Mouse (Mus musculus): ENCODE data around the gene Gm49388. TPM values are rescaled to one million over a fixed set of nuclear protein-coding genes. Genes with fewer than 3 reads are reported as not detected.
"Not testable (repeated sequence)": the region's sequence is repeated elsewhere in the genome, so short reads cannot be mapped to it uniquely, and the experiment has no call there.

The Gm49388 gene
- polyA plus RNA-seq, 1 experiment from 2014 or later, result not detected

DNA sequence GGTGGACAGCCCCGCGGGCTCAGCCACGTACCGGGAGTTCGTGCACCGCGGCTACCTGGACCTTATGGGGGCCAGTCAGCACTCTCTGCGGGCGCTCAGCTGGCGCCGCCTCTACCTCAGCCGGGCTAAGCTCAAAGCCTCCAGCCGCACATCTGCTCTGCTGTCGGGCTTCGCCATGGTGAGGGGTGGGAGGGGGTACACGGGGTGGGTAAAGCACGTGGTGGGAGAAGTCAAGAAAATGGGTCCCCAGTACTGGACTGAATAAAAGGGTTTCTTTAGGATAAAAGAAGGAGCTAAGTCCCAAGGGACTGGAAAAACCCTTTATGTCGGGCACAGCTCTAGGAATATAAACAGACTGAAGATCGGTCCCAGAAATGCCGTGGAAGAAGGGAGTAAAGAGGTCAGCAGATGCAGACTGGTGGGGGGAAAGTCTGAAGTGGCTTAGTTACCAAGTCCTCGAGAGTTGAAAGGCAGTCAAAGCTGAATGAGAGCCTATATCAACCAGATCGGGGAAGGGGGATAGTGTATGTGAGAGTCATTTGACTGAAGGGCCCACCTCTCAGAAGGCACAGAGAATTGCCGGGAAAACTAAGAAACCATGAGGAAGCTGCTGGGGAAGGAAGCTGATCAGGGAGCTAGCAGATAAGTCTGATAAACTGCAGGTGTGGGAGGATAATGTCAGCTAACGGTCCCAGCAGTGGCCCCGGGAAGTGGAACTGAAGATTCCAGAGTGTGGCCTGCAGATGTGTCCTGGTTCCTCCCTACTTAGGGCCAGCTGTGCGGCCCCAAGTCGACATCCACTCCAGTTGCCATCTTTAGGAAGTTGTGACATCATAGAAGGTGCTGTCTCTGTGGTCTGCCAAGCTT lies 15.1 kb upstream of the Gm49388 start:
- Histone ChIP-seq H3K9me3 (replicated peaks; ENCODE audit: control insufficient read depth, low read length) (no peaks in the 10 kb centered on the region), H3K27ac (replicated peaks; ENCODE audit: low read depth, low read length) (peak overlapping the region; percentile 87), H3K4me2 (ENCODE audit: low read depth, low read length) (peak overlapping the region; percentile 81), H3K4me3 (ENCODE audit: low read depth, low read length) (peak overlapping the region; percentile 47), H3K9ac (replicated peaks; ENCODE audit: low read length) (peak overlapping the region; percentile 72), H3K4me1 (ENCODE audit: control insufficient read depth, insufficient read depth, low read length) (peaks cover 2% of the 10 kb centered on the region; the same call in 1 of the 2 replicates), H3K36me3 (replicated peaks; ENCODE audit: control insufficient read depth, insufficient read depth, low read depth, low read length) (peaks cover 7% of the 10 kb centered on the region), H3K27me3 (ENCODE audit: control insufficient read depth, insufficient read depth, low read length) (no peaks in the 10 kb centered on the region)
- 4% methylated on average over 27 of the region's 27 CpGs for WGBS
- ATAC-seq (replicated peaks; ENCODE audit: insufficient number of reproducible peaks, low FRiP score, low TSS enrichment, low read depth) (peak; percentile 16; the same call in 1 of the 2 replicates), DNase-seq (ENCODE audit: low spot score) (peak; percentile 54)

GRCm38 (mm10) chr7:127771262-127771661 lies 14.1 kb upstream of the Gm49388 start:
- Histone ChIP-seq H3K27ac (replicated peaks; ENCODE audit: low read depth, low read length) (no peak overlapping the region), H3K9me3 (replicated peaks; ENCODE audit: control insufficient read depth, low read length) (no peaks in the 10 kb centered on the region), H3K27me3 (ENCODE audit: control insufficient read depth, insufficient read depth, low read length) (no peaks in the 10 kb centered on the region), H3K36me3 (replicated peaks; ENCODE audit: control insufficient read depth, insufficient read depth, low read depth, low read length) (no peaks in the 10 kb centered on the region; the same call in 1 of the 2 replicates), H3K4me2 (ENCODE audit: low read depth, low read length) (peak overlapping the region; percentile 81; the same call in 1 of the 2 replicates), H3K9ac (replicated peaks; ENCODE audit: low read length) (no peak overlapping the region), H3K4me1 (ENCODE audit: control insufficient read depth, insufficient read depth, low read length) (peaks cover 2% of the 10 kb centered on the region; the same call in 1 of the 2 replicates), H3K4me3 (ENCODE audit: low read depth, low read length) (no peak overlapping the region)
- no peak for DNase-seq (ENCODE audit: low spot score)
- 81% methylated on average over 5 of the region's 5 CpGs for WGBS
- no peak for ATAC-seq (replicated peaks; ENCODE audit: insufficient number of reproducible peaks, low FRiP score, low TSS enrichment, low read depth)

DNA sequence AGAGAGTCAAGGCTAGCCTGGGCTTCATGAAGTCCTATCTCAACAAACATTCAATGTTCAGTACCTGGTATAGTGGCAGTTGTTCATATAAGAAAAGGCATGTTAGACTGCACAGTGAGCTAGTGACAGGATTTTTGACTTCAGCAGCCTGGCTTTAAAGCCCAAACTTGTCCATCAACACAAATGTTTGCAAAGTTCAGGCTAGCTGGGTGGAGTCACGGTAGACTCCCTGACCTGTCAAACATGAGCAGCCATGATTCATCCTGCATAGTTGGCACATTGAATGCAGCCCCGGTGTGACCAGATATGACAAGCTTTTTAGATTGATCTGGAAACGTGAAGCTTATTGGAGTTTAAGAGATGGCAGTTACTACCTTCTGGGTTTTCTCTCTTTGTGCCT lies 13.3 kb upstream of the Gm49388 start:
- no peaks in the 10 kb centered on the region for H3K9me3 ChIP-seq (replicated peaks; ENCODE audit: control insufficient read depth, low read length)
- ATAC-seq (replicated peaks; ENCODE audit: insufficient number of reproducible peaks, low FRiP score, low TSS enrichment, low read depth) (no peak), DNase-seq (ENCODE audit: low spot score) (no peak)
- no peak overlapping the region for H3K27ac ChIP-seq (replicated peaks; ENCODE audit: low read depth, low read length)
- H3K9ac ChIP-seq (replicated peaks; ENCODE audit: low read length), result no peak overlapping the region
- WGBS, result 80% methylated on average over 3 of the region's 3 CpGs
- H3K4me1 ChIP-seq (ENCODE audit: control insufficient read depth, insufficient read depth, low read length), result peaks cover 2% of the 10 kb centered on the region; the same call in 1 of the 2 replicates
- no peaks in the 10 kb centered on the region for H3K27me3 ChIP-seq (ENCODE audit: control insufficient read depth, insufficient read depth, low read length)
- no peak overlapping the region for H3K4me2 ChIP-seq (ENCODE audit: low read depth, low read length)
- H3K4me3 ChIP-seq (ENCODE audit: low read depth, low read length), result no peak overlapping the region
- no peaks in the 10 kb centered on the region; the same call in 1 of the 2 replicates for H3K36me3 ChIP-seq (replicated peaks; ENCODE audit: control insufficient read depth, insufficient read depth, low read depth, low read length)

DNA sequence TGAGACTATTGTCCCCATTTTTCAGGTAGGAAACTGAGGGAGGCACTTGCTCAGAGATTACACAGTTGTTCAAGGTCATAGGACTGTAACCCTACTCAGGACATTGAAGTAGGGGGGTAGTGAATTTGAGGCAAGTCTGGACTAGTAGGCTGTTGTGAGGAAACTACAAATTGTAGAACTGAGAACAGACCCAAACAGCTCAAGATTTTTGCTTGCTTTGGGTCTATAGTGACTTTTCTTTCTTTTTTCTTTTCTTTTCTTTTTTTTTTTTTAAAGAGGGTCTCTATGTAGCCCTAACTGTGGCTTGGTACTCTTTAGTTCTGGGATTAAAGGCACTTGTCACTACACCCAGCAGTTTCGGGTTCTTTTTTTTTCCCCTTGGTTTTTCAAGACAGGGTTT lies 12.9 kb upstream of the Gm49388 start:
- H3K4me3 ChIP-seq (ENCODE audit: low read depth, low read length), result no peak overlapping the region
- H3K36me3 ChIP-seq (replicated peaks; ENCODE audit: control insufficient read depth, insufficient read depth, low read depth, low read length), result no peaks in the 10 kb centered on the region; the same call in 1 of the 2 replicates
- no peak overlapping the region for H3K9ac ChIP-seq (replicated peaks; ENCODE audit: low read length)
- no peak overlapping the region for H3K4me2 ChIP-seq (ENCODE audit: low read depth, low read length)
- no peak for DNase-seq (ENCODE audit: low spot score)
- no peaks in the 10 kb centered on the region for H3K9me3 ChIP-seq (replicated peaks; ENCODE audit: control insufficient read depth, low read length)
- WGBS, result 79% methylated on average over 1 of the region's 1 CpGs
- H3K4me1 ChIP-seq (ENCODE audit: control insufficient read depth, insufficient read depth, low read length), result peaks cover 2% of the 10 kb centered on the region; the same call in 1 of the 2 replicates
- no peaks in the 10 kb centered on the region for H3K27me3 ChIP-seq (ENCODE audit: control insufficient read depth, insufficient read depth, low read length)
- H3K27ac ChIP-seq (replicated peaks; ENCODE audit: low read depth, low read length), result no peak overlapping the region
- no peak for ATAC-seq (replicated peaks; ENCODE audit: insufficient number of reproducible peaks, low FRiP score, low TSS enrichment, low read depth)

DNA sequence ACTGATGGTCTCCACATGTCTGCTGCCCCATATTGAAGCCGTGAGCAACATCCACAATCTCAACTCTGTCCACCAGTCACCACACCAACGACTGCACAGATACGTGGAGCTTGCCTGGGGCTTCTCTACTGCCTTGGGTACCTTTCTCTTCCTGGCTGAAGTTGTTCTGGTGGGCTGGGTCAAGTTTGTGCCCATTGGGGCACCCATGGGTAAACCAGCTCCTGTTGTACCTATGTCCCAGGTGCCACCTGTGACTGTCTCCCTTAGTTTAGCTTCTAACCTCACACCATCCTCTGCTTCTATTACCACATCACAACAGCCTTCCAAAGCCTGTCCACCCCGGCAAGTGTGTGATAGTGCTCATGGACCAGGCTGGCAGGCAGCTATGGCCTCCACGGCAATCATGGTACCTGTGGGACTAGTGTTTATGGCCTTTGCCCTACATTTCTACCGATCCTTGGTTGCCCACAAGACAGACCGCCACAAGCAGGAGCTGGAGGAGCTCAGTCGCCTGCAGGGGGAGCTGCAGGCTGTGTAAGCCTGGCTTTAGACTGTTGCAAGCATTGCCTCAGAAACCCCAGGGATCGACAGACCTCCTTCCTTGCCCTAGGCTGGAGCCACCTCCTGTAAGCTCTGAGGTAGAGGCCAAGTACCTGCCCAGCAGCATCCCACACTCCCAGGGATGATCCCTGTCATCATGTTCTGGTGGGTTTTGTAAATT lies 11.6 kb upstream of the Gm49388 start:
- Histone ChIP-seq H3K9ac (replicated peaks; ENCODE audit: low read length) (no peak overlapping the region), H3K9me3 (replicated peaks; ENCODE audit: control insufficient read depth, low read length) (no peaks in the 10 kb centered on the region), H3K27me3 (ENCODE audit: control insufficient read depth, insufficient read depth, low read length) (no peaks in the 10 kb centered on the region), H3K36me3 (replicated peaks; ENCODE audit: control insufficient read depth, insufficient read depth, low read depth, low read length) (no peaks in the 10 kb centered on the region), H3K27ac (replicated peaks; ENCODE audit: low read depth, low read length) (no peak overlapping the region), H3K4me2 (ENCODE audit: low read depth, low read length) (no peak overlapping the region), H3K4me1 (ENCODE audit: control insufficient read depth, insufficient read depth, low read length) (peaks cover 2% of the 10 kb centered on the region; the same call in 1 of the 2 replicates), H3K4me3 (ENCODE audit: low read depth, low read length) (no peak overlapping the region)
- DNase-seq (ENCODE audit: low spot score) (peak; percentile 77), ATAC-seq (replicated peaks; ENCODE audit: insufficient number of reproducible peaks, low FRiP score, low TSS enrichment, low read depth) (no peak)
- whole genome bisulfite sequencing, result 44% methylated on average over 9 of the region's 9 CpGs

GRCm38 (mm10) chr7:127775837-127776236 lies 9.6 kb upstream of the Gm49388 start:
- peak overlapping the region; percentile 85 for H3K9ac ChIP-seq (replicated peaks; ENCODE audit: low read length)
- not testable (repeated sequence) for H3K4me1 ChIP-seq (ENCODE audit: control insufficient read depth, insufficient read depth, low read length); DNase-seq (ENCODE audit: low spot score); H3K9me3 ChIP-seq (replicated peaks; ENCODE audit: control insufficient read depth, low read length); H3K36me3 ChIP-seq (replicated peaks; ENCODE audit: control insufficient read depth, insufficient read depth, low read depth, low read length); H3K27me3 ChIP-seq (ENCODE audit: control insufficient read depth, insufficient read depth, low read length); H3K27ac ChIP-seq (replicated peaks; ENCODE audit: low read depth, low read length); ATAC-seq (replicated peaks; ENCODE audit: insufficient number of reproducible peaks, low FRiP score, low TSS enrichment, low read depth)
- H3K4me2 ChIP-seq (ENCODE audit: low read depth, low read length), result peak overlapping the region; percentile 59
- peak overlapping the region; percentile 89 for H3K4me3 ChIP-seq (ENCODE audit: low read depth, low read length)
- 71% methylated on average over 7 of the region's 7 CpGs for WGBS

DNA sequence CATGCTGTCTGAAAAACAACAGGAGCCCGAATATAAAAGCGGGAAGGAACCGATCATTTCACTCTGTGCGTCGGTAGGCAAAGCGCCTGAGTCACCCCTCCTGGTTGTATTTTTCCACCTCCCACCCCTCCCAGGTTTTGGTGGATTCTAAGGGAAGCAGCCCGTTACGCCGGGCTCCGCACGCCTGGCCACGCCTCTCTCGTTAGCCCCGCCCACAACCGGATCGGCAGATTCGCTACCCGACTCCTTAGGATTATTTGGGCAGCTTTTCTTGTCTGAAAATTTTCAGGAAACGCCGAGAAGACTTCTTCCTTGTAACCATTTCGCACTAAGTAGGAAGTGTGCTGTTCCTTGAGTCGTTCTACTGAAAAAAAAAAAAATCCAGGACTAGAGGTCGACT lies 9.0 kb upstream of the Gm49388 start, which contains the start of gene Setd1a:
Gene Setd1a, plus strand, starts transcription at position 245 of the 400 bp plus-strand sequence.
- Histone ChIP-seq H3K36me3 (replicated peaks; ENCODE audit: control insufficient read depth, insufficient read depth, low read depth, low read length) (no peaks in the 10 kb centered on the region; the same call in 1 of the 2 replicates), H3K9ac (replicated peaks; ENCODE audit: low read length) (peak within 1 kb of the TSS; percentile 85), H3K9me3 (replicated peaks; ENCODE audit: control insufficient read depth, low read length) (no peaks in the 10 kb centered on the region), H3K27me3 (ENCODE audit: control insufficient read depth, insufficient read depth, low read length) (no peaks in the 10 kb centered on the region), H3K4me2 (ENCODE audit: low read depth, low read length) (peak within 1 kb of the TSS; percentile 69), H3K27ac (replicated peaks; ENCODE audit: low read depth, low read length) (peak within 1 kb of the TSS; percentile 91), H3K4me3 (ENCODE audit: low read depth, low read length) (peak within 1 kb of the TSS; percentile 89), H3K4me1 (ENCODE audit: control insufficient read depth, insufficient read depth, low read length) (no peaks in the 10 kb centered on the region)
- WGBS, result under 1% methylated on average over 23 of the region's 23 CpGs
- ATAC-seq (replicated peaks; ENCODE audit: insufficient number of reproducible peaks, low FRiP score, low TSS enrichment, low read depth), result peak; percentile 30; the same call in 1 of the 2 replicates
- DNase-seq (ENCODE audit: low spot score), result peak; percentile 90

All from embryonic facial prominence, embryonic 11.5 days (tissue).